Mouse (Mus musculus) liver, embryonic 14.5 days (tissue): ENCODE measurements around the gene Atxn1.

ENCODE experiments used
- CTCF ChIP-seq: IDR thresholded peaks from 2 replicates; pipeline ENCODE4 v1.5.1; 2016; ENCODE audit warnings: antibody characterized with exemption, low read depth, control low read depth
- EP300 ChIP-seq: IDR thresholded peaks from 2 replicates; pipeline ENCODE4 v1.6.1; 2016; ENCODE audit warnings: antibody characterized with exemption, low read depth

DNA sequence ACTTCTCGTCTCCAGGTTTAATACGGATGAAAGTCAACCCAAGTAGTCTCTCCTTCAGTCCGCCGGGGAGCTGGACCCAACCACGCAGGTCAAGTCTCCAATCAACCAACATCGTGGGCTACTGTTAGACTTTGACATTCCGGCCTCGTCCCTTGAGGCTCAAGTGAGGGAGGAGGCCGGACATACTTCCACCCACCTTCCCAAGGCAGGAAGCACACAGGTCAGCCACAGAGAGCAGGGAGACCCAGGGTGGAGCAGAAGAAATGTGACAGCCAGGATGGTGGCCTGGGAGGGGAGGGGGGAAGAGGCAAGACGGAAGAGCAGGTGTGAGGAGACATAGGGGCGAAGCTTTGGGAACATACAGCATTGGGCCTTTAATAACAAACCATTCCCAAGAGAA lies 18.7 kb downstream of the Atxn1 start:
- no peak for TF ChIP-seq CTCF
- TF ChIP-seq EP300: no peak
